Comparison of ENCODE assay signal across 8 mouse cellular contexts in genomic region chr7:45124224-45125143, GRCm38 (mm10). TPM values are rescaled to one million over a fixed set of nuclear protein-coding genes. Genes with fewer than 3 reads are reported as not detected.
DNase-seq lines count a peak whose midpoint lies in the region; ATAC-seq lines count a peak whose summit lies in the region.

Gene Rps11 (minus strand): TSS chr7:45124439.

- peak within 1 kb of the TSS; percentile 80 for H3K4me2 ChIP-seq in hindbrain, embryonic 15.5 days

- peak within 1 kb of the TSS; percentile 91 for H3K27ac ChIP-seq in hindbrain, embryonic 15.5 days (replicated peaks)

- peak; percentile 99 for DNase-seq in T-cell, adult 2 months (ENCODE audit: low spot score)
- peak; percentile 97 to 99 for DNase-seq in cerebellum, postnatal 36 days
- peak; percentile 98 to 99 for DNase-seq in frontal cortex, postnatal 36 days (ENCODE audit: low spot score in 2 of 2)
- DNase-seq in left cerebral cortex, adult 11 months (ENCODE audit: low spot score) = peak; percentile 98
- peak; percentile 99 for DNase-seq in lung, postnatal 4 days
- peak; percentile 100 for DNase-seq in retina, postnatal 7 days (ENCODE audit: low read depth, low spot score)
- DNase-seq in urinary bladder, adult 2 months (ENCODE audit: low spot score) = peak; percentile 92

- H3K4me3 ChIP-seq in hindbrain, embryonic 15.5 days = peak within 1 kb of the TSS; percentile 76

- WGBS in hindbrain, embryonic 15.5 days = under 1% methylated on average over 59 of the region's 59 CpGs

- peaks cover 60% of the 10 kb centered on the region for H3K4me1 ChIP-seq in hindbrain, embryonic 15.5 days (replicated peaks)

- peaks cover 62% of the 10 kb centered on the region for H3K36me3 ChIP-seq in hindbrain, embryonic 15.5 days

- peak within 1 kb of the TSS; percentile 95 for H3K9ac ChIP-seq in hindbrain, embryonic 15.5 days

- peak; percentile 88 for ATAC-seq in hindbrain, embryonic 15.5 days (ENCODE audit: low FRiP score, low read depth)

- no peaks in the 10 kb centered on the region for H3K9me3 ChIP-seq in hindbrain, embryonic 15.5 days

- no peaks in the 10 kb centered on the region for H3K27me3 ChIP-seq in hindbrain, embryonic 15.5 days

RNA-seq across cellular contexts. Expression of gene Rps11, which starts in this region (rescaled TPM):
- polyA plus RNA-seq in hindbrain, embryonic 15.5 days (2015; fragmentation: Nextera tagmentation; extraction: Ambion mirVana) = 762 and 841 TPM in 2 replicates
- polyA plus RNA-seq in urinary bladder, adult 2 months (2012; rRNA removed) = 903 and 1,312 TPM in 2 replicates

Comparison
In these comparisons a context has a peak if more than half of its experiments do, and no peak if none do; other contexts are left out.
1. Peak in every context shown above with its lines: DNase-seq, ATAC-seq, H3K4me3 ChIP-seq and H3K27ac ChIP-seq.